Comparison of ENCODE assay signal across 24 mouse cellular contexts in the genomic region with DNA sequence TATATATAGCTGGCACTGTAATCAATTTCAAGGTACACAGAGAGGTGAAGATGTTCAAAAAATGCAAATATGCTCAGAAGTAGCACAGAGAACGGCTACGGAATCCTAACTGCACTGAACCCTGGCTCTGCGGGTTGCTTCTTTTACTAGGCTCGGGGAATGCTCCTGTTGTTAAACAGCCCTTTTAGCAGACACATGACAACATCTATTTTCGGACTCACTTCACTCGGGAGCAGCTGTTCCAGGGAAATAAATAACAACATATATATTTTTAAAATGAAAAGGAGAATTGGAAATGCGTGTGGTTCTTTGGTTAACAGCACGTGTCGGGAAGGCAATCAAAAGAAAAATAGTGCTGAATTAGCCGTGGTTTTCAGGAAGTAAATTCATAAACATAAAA.
DNase-seq lines count a peak whose midpoint lies in the region; ATAC-seq lines count a peak whose summit lies in the region.
"Had no signal": no experiment of that assay in that cellular context is flagged by ENCODE, and none has a peak within 500 bp of the region (broad histone marks: within the 10 kb centered on the region; RNA-seq: fewer than 3 reads in every experiment).

No protein-coding gene starts in this region.

- no peaks in the 10 kb centered on the region for H3K9me3 ChIP-seq in forebrain, embryonic 15.5 days
- no peaks in the 10 kb centered on the region for H3K9me3 ChIP-seq in forebrain, embryonic 10.5 days
- H3K9me3 ChIP-seq in heart, embryonic 12.5 days (replicated peaks) = no peaks in the 10 kb centered on the region
- H3K9me3 ChIP-seq in neural tube, embryonic 13.5 days = no peaks in the 10 kb centered on the region
- H3K9me3 ChIP-seq: embryonic facial prominence, embryonic 15.5 days; limb, embryonic 15.5 days; midbrain, embryonic 13.5 days had no signal

- no peak for ATAC-seq in forebrain, embryonic 15.5 days (replicated peaks)
- ATAC-seq in heart, embryonic 12.5 days (ENCODE audit: insufficient number of reproducible peaks, low FRiP score) = no peak
- ATAC-seq in neural tube, embryonic 13.5 days (ENCODE audit: low read depth) = no peak
- no peak for ATAC-seq in cerebellum, adult (ENCODE audit: insufficient number of reproducible peaks, low FRiP score, low TSS enrichment)
- ATAC-seq: activated CD4-positive, CD25-positive, alpha-beta regulatory T cell, adult 4 months; forebrain, embryonic 16.5 days; inflammation-experienced regulatory T-cells, adult 6 months; midbrain, embryonic 13.5 days had no signal

- 0 out of 2 replicates have a peak overlapping the region, but pooled peaks have one; percentile 17 for H3K27ac ChIP-seq in forebrain, embryonic 15.5 days (replicated peaks)
- no peak overlapping the region for H3K27ac ChIP-seq in forebrain, embryonic 10.5 days
- H3K27ac ChIP-seq in heart, embryonic 12.5 days (ENCODE audit: poor library complexity, severe bottlenecking) = peak overlapping the region; percentile 51; the same call in 1 of the 2 replicates
- H3K27ac ChIP-seq in neural tube, embryonic 13.5 days (replicated peaks) = no peak overlapping the region
- H3K27ac ChIP-seq: embryonic facial prominence, embryonic 15.5 days; limb, embryonic 15.5 days; liver, embryonic 14.5 days; midbrain, embryonic 13.5 days had no signal

- intact Hi-C loops in heart, postnatal 36 days (cut with DNase I) = no loop called here

- no peak overlapping the region for H3K9ac ChIP-seq in forebrain, embryonic 15.5 days (replicated peaks)
- no peak overlapping the region for H3K9ac ChIP-seq in heart, embryonic 12.5 days
- H3K9ac ChIP-seq in neural tube, embryonic 13.5 days = no peak overlapping the region
- H3K9ac ChIP-seq: embryonic facial prominence, embryonic 15.5 days; limb, embryonic 15.5 days; liver, embryonic 14.5 days; lung, embryonic 14.5 days; midbrain, embryonic 13.5 days had no signal

- DNase-seq in forebrain, embryonic 10.5 days (ENCODE audit: extremely low spot score, low spot score) = no peak
- DNase-seq in heart, postnatal 36 days = no peak
- no peak for DNase-seq in neural tube, embryonic 10.5 days (ENCODE audit: extremely low spot score, low spot score)
- DNase-seq: adrenal gland, adult 8-10 months; cerebellum, adult 9-10 months; gastrocnemius, postnatal 25 days; kidney, adult 2 months; kidney, postnatal 10 days; left cerebral cortex, postnatal 4 days; lung, embryonic 14.5 days; thymus, adult 18-20 months; thymus, postnatal 36 days had no signal

- H3K27me3 ChIP-seq in forebrain, embryonic 15.5 days = no peaks in the 10 kb centered on the region
- H3K27me3 ChIP-seq in forebrain, embryonic 10.5 days (ENCODE audit: poor library complexity, severe bottlenecking) = no peaks in the 10 kb centered on the region
- H3K27me3 ChIP-seq in heart, embryonic 12.5 days (replicated peaks) = no peaks in the 10 kb centered on the region
- H3K27me3 ChIP-seq in neural tube, embryonic 13.5 days = no peaks in the 10 kb centered on the region
- H3K27me3 ChIP-seq: embryonic facial prominence, embryonic 15.5 days; limb, embryonic 15.5 days; midbrain, embryonic 13.5 days had no signal

- H3K4me2 ChIP-seq in forebrain, embryonic 15.5 days (replicated peaks) = no peak overlapping the region
- H3K4me2 ChIP-seq in heart, embryonic 12.5 days = peak overlapping the region; percentile 38
- H3K4me2 ChIP-seq in neural tube, embryonic 13.5 days = 0 out of 2 replicates have a peak overlapping the region, but pooled peaks have one; percentile 7
- H3K4me2 ChIP-seq: embryonic facial prominence, embryonic 15.5 days; limb, embryonic 15.5 days; lung, embryonic 14.5 days; midbrain, embryonic 13.5 days had no signal

- H3K36me3 ChIP-seq in forebrain, embryonic 15.5 days = no peaks in the 10 kb centered on the region
- peaks cover 22% of the 10 kb centered on the region; the same call in 1 of the 2 replicates for H3K36me3 ChIP-seq in forebrain, embryonic 10.5 days (replicated peaks)
- H3K36me3 ChIP-seq in heart, embryonic 12.5 days = no peaks in the 10 kb centered on the region
- no peaks in the 10 kb centered on the region for H3K36me3 ChIP-seq in neural tube, embryonic 13.5 days
- H3K36me3 ChIP-seq: embryonic facial prominence, embryonic 15.5 days; limb, embryonic 15.5 days; midbrain, embryonic 13.5 days had no signal

- peaks cover 6% of the 10 kb centered on the region for H3K4me1 ChIP-seq in forebrain, embryonic 15.5 days
- H3K4me1 ChIP-seq in forebrain, embryonic 10.5 days = peaks cover 4% of the 10 kb centered on the region; the same call in 1 of the 2 replicates
- H3K4me1 ChIP-seq in heart, embryonic 12.5 days (replicated peaks) = peaks cover 13% of the 10 kb centered on the region
- H3K4me1 ChIP-seq in neural tube, embryonic 13.5 days (replicated peaks) = peaks cover 17% of the 10 kb centered on the region
- H3K4me1 ChIP-seq: embryonic facial prominence, embryonic 15.5 days; limb, embryonic 15.5 days had no signal

- no peak overlapping the region for H3K4me3 ChIP-seq in forebrain, embryonic 15.5 days
- no peak overlapping the region for H3K4me3 ChIP-seq in forebrain, embryonic 10.5 days
- H3K4me3 ChIP-seq in heart, embryonic 12.5 days = no peak overlapping the region
- H3K4me3 ChIP-seq in neural tube, embryonic 13.5 days = no peak overlapping the region
- H3K4me3 ChIP-seq: embryonic facial prominence, embryonic 15.5 days; left cerebral cortex, adult 2 months; limb, embryonic 15.5 days; midbrain, embryonic 13.5 days had no signal

- WGBS in forebrain, embryonic 15.5 days = 65% methylated on average over 10 of the region's 10 CpGs
- 90% methylated on average over 10 of the region's 10 CpGs for WGBS in forebrain, embryonic 10.5 days
- WGBS in heart, embryonic 12.5 days = 60% methylated on average over 10 of the region's 10 CpGs
- WGBS in neural tube, embryonic 13.5 days = 46% methylated on average over 10 of the region's 10 CpGs

Comparison
In these comparisons a context has a peak if more than half of its experiments do, and no peak if none do; other contexts are left out.
1. H3K27ac ChIP-seq: peak in forebrain, embryonic 15.5 days (single experiment) and heart, embryonic 12.5 days (single experiment); none in forebrain, embryonic 10.5 days (single experiment) and neural tube, embryonic 13.5 days (single experiment).